Mouse (Mus musculus): ENCODE measurements around the gene Irx3. TPM values are rescaled to one million over a fixed set of nuclear protein-coding genes. Genes with fewer than 3 reads are reported as not detected.

Gene Irx3
- total RNA-seq, 1 experiment from 2014 or later: 10.8 TPM

GRCm38 (mm10) chr8:91801241-91801811 lies 541 bp downstream of the Irx3 start:
- DNase-seq: peak; percentile 71

DNA sequence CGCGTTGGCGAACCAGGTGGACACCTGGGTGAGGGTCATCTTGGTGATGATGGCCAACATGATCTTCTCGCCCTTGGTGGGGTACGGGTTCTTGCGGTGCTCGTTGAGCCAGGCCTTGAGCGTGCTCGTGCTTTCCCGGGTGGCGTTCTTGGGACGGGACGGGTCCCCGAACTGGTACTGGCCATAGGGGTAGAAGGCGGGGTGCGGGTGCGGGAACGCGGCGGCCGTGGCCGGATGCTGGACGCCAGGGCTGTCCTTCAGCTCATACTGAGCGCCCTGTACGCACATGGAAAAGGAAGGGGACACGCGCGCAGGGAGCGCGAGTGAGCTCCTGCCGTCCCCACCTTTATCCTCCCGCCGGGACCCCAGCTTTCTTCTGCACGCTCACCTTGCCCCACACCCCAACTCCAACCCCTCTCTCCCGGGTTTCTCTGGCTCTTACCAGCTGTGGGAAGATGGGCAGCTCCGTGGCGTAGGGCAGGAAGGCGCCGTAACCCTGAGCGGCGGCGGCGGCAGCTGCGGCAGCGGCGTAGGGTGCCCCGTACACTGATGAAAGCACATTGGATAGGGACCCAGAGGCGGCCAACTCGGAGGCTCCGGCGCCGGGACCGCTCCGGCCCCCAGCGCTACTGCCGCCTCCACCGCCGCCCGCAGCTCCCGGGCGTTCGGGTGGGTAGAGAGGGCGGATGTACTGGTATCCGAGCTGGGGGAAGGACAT lies 1.2 kb downstream of the Irx3 start:
- peak; percentile 31 for DNase-seq

DNA sequence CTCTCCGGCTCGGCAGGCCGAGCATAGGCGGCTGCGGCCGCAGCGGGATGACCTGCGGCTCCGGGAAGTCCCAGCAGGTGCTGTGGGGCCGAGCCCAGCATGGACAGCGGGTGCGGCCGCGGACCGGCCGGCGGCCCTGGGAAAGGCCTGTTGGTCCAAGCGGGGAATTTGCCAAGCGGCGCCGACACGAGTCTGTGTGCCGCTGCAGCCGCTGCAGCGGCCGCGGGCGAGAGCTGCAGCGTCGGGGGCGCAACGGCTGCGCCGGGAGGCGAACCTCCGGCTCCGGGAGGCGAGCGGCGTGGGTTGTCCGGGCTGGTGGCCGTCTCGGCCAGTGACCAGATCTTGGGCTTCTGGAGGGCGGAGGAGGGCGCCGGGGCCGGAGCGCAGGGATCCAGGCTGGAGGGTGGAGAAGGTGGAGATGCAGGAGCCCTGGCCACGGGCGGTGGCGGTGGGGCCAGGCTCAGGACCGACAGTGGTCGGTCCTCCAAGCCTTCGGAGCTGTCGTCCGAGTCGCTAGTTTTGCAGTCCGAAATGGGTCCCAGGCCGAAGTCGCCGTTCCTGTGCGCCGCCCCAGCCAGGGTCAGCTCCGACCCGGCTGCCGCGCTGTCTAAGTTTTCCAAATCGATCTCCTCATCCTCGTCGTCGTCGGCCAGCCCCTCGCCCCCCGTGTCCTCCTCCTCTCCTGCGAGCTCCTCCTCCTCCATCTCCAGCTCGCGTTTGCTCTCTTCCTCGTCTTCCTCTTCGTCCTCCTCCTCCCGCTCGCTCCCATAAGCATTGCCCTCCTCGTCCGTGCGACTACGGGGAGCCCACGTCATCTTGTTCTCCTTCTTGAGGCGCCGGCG lies 2.0 kb downstream of the Irx3 start:
- DNase-seq: no peak

- no peak for DNase-seq
These were observed 2.8 kb downstream of the Irx3 start for GRCm38 (mm10) chr8:91799016-91799581.

GRCm38 (mm10) chr8:91797626-91798271 lies 4.1 kb downstream of the Irx3 start:
- peak; percentile 73 for DNase-seq

GRCm38 (mm10) chr8:91793846-91794245 lies 8.0 kb downstream of the Irx3 start:
- DNase-seq: no peak

DNA sequence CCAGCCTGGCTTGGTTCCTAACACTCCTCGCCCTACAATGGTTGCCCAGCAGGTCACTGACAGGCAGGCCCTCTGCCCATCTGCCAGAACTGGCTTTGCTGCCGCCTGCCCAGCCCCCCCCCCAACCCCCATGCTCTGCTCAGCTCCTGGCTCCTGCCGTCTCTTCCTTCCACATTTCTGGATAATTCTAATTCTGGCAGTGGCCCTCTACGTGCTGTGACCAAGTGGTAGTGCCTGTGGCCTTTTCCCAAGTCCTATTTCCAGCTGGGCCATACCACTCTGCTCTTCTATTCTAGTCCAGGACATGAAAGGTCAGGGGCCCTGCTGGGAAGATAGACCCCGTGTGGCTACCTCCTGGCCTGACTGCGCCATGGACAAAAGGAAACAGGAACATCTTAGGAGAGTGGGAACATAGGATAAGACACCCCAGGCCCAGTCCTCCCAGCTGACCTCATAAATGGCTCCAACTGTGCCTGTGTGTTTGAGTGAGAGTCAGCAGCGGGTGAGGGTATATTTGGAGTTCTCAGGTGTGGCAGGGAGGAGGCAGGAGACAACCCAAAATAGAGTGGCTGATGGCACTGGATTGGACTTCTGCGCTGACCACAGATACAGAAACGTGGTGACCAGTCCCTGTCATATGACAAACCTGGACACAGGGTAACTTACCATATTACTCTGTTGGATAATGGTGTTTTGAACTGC lies 14.5 kb downstream of the Irx3 start:
- DNase-seq: no peak

GRCm38 (mm10) chr8:91782940-91783339 lies 18.9 kb downstream of the Irx3 start:
- DNase-seq: no peak

DNA sequence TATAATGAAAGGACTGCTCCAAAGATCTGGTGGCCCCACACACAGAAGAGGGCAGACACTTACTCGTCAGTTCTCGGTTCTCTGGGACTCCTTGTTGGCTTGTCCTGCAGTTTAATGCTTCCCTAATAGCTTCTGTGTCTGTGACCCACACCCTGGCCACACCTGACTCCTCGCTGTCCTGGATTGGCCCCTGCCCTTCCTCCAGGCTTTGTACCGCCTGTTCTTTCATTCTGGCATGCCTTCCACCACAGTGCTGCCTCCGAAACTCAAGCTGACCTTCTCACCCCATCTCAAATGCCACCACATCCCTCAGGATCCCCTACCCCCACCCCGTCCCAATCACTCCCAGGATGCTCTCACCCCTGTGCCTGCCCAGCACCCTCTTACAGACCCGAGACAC lies 19.7 kb downstream of the Irx3 start:
- no peak for DNase-seq

GRCm38 (mm10) chr8:91780648-91781047 lies 21.2 kb downstream of the Irx3 start:
- DNase-seq: no peak

GRCm38 (mm10) chr8:91768857-91769256 lies 33.0 kb downstream of the Irx3 start:
- DNase-seq: no peak

DNA sequence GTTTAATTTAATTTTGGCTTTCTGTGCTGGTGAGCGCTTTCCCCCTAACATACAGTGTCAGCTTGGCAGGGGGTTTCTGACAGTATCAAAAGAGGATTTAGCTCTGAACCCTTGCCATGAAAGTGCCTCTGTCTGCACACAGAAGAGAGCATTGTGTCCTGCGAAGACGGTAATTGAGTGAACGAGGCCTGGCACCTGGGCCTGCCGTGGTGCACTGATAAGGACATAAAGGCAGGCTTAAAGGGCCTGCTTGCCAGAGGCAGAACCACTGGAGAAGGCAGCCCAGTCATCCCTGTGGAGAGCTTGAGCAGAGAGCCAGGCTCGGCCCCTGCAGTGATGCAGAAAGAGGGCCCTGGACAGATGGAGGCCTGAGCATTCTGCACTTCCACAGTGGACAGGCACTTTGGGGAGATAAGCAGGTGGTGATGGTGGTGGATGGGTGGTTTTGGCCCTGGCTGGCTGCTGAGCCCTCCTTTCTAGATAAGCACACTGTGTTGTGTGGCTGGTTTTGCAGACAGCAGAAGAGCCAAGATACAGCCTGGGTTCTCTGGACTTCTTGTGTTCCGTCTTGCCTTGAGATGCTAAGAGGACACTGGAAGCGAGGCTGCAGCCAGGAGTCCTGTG lies 36.3 kb downstream of the Irx3 start:
- no peak for DNase-seq

DNA sequence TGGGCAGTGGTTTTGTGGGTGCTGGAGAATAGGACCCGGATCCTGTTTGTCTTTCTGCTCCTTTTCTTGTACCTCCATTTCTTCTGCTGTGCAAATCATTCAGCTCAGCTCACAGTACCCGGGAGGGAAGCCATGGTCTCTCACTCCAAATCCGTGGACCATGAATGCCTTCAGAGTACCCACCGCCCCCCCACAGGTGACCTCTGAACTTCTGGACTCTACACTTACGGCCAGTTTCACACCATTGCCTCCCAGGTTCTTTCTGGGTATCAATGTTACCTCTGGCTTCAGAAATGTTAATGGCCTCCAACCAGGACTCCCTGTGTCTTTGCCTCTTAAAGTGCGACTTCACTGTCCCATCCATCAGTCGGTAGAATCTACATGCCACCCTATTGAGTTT lies 46.3 kb downstream of the Irx3 start:
- no peak for DNase-seq

GRCm38 (mm10) chr8:91755062-91755461 lies 46.8 kb downstream of the Irx3 start:
- no peak for DNase-seq

DNA sequence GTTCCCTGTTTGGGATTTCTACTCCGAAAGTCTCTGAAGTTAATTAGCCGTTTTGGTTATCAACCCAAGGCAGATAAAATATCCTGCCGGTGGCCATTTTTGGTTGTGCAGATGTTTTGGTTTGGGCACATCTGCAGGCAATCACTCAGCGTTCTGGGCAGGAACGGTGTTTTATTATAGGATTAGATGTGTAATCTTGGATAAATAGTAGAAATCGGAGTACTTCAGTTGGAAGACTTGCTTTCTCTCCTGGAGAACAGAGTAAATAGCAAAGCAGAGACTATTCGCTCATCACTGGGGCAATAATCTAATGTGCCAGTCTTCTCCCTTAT lies 51.1 kb downstream of the Irx3 start:
- no peak for DNase-seq

GRCm38 (mm10) chr8:91750096-91750793 lies 51.6 kb downstream of the Irx3 start:
- no peak for DNase-seq

- no peak for DNase-seq
These were observed 52.5 kb downstream of the Irx3 start for GRCm38 (mm10) chr8:91749412-91749811.
